Mouse (Mus musculus): ENCODE results near the gene 4930432M17Rik.

4930432M17Rik gene

GRCm38 (mm10) chr3:121670462-121670861 is at the start of gene 4930432M17Rik:
Gene 4930432M17Rik, plus strand, starts transcription at chr3:121670762.
- DNase-seq (ENCODE audit: low spot score in 2 of 2): no peak

GRCm38 (mm10) chr3:121625662-121626061 is 44.9 kb upstream of the 4930432M17Rik start:
- DNase-seq (ENCODE audit: low spot score in 2 of 2): no peak

GRCm38 (mm10) chr3:121626273-121626672 is 44.3 kb upstream of the 4930432M17Rik start:
- DNase-seq (ENCODE audit: low spot score in 2 of 2): no peak

- DNase-seq (ENCODE audit: low spot score in 2 of 2): no peak
Measured at GRCm38 (mm10) chr3:121628245-121628644, 42.3 kb upstream of the 4930432M17Rik start.

GRCm38 (mm10) chr3:121630626-121631025 is 39.9 kb upstream of the 4930432M17Rik start:
- no peak for DNase-seq (ENCODE audit: low spot score in 2 of 2)

- no peak for DNase-seq (ENCODE audit: low spot score in 2 of 2)
Measured at GRCm38 (mm10) chr3:121634963-121635362, 35.6 kb upstream of the 4930432M17Rik start.

- DNase-seq (ENCODE audit: low spot score in 2 of 2): no peak
Measured at GRCm38 (mm10) chr3:121635505-121635904, 35.1 kb upstream of the 4930432M17Rik start.

- no peak for DNase-seq (ENCODE audit: low spot score in 2 of 2)
Measured at GRCm38 (mm10) chr3:121636315-121636714, 34.2 kb upstream of the 4930432M17Rik start.

- DNase-seq (ENCODE audit: low spot score in 2 of 2): no peak
Measured at GRCm38 (mm10) chr3:121636748-121637147, 33.8 kb upstream of the 4930432M17Rik start.

- DNase-seq (ENCODE audit: low spot score in 2 of 2): no peak
Measured at GRCm38 (mm10) chr3:121637792-121638191, 32.8 kb upstream of the 4930432M17Rik start.

- no peak for DNase-seq (ENCODE audit: low spot score in 2 of 2)
Measured at GRCm38 (mm10) chr3:121638241-121638640, 32.3 kb upstream of the 4930432M17Rik start.

GRCm38 (mm10) chr3:121640611-121641010 is 30.0 kb upstream of the 4930432M17Rik start:
- DNase-seq (ENCODE audit: low spot score in 2 of 2): no peak

GRCm38 (mm10) chr3:121643236-121643635 is 27.3 kb upstream of the 4930432M17Rik start:
- no peak for DNase-seq (ENCODE audit: low spot score in 2 of 2)

- no peak for DNase-seq (ENCODE audit: low spot score in 2 of 2)
Measured at GRCm38 (mm10) chr3:121645447-121645846, 25.1 kb upstream of the 4930432M17Rik start.

- no peak for DNase-seq (ENCODE audit: low spot score in 2 of 2)
Measured at GRCm38 (mm10) chr3:121646364-121647048, 24.1 kb upstream of the 4930432M17Rik start.

- DNase-seq (ENCODE audit: low spot score in 2 of 2): no peak
Measured at GRCm38 (mm10) chr3:121648238-121648778, 22.3 kb upstream of the 4930432M17Rik start.

GRCm38 (mm10) chr3:121650052-121650671 is 20.4 kb upstream of the 4930432M17Rik start:
- no peak for DNase-seq (ENCODE audit: low spot score in 2 of 2)

GRCm38 (mm10) chr3:121651710-121652109 is 18.9 kb upstream of the 4930432M17Rik start:
- no peak for DNase-seq (ENCODE audit: low spot score in 2 of 2)

GRCm38 (mm10) chr3:121652186-121652585 is 18.4 kb upstream of the 4930432M17Rik start:
- DNase-seq (ENCODE audit: low spot score in 2 of 2): no peak

- DNase-seq (ENCODE audit: low spot score in 2 of 2): no peak
Measured at GRCm38 (mm10) chr3:121656922-121657321, 13.6 kb upstream of the 4930432M17Rik start.

- no peak for DNase-seq (ENCODE audit: low spot score in 2 of 2)
Measured at GRCm38 (mm10) chr3:121662705-121663469, 7.7 kb upstream of the 4930432M17Rik start.

GRCm38 (mm10) chr3:121663470-121663847 is 7.1 kb upstream of the 4930432M17Rik start:
- no peak for DNase-seq (ENCODE audit: low spot score in 2 of 2)
